Mouse (Mus musculus): ENCODE data around the gene D1Ertd622e. TPM values are rescaled to one million over a fixed set of nuclear protein-coding genes. Genes with fewer than 3 reads are reported as not detected.

Gene D1Ertd622e
- polyA plus RNA-seq, 1 experiment, result 6.1 TPM

GRCm38 (mm10) chr1:97697273-97697672 lies 35.4 kb upstream of the D1Ertd622e start:
- Histone ChIP-seq H3K36me3 (ENCODE audit: control insufficient read depth, insufficient read depth) (no peaks in the 10 kb centered on the region), H3K4me2 (ENCODE audit: low read depth) (no peak overlapping the region), H3K27me3 (ENCODE audit: control insufficient read depth, insufficient read depth, insufficient read length) (no peaks in the 10 kb centered on the region), H3ac (ENCODE audit: control insufficient read depth, insufficient read length) (no peak overlapping the region), H3K79me2 (ENCODE audit: control insufficient read depth, insufficient read depth) (no peaks in the 10 kb centered on the region), H3K4me3 (no peak overlapping the region)
- TF ChIP-seq POLR2AphosphoS2 (IDR thresholded peaks at IDR 0.05; ENCODE audit: insufficient read length, low read depth) (no peak), MYOG (IDR thresholded peaks at IDR 0.05; ENCODE audit: control insufficient read depth in 1 of 3, insufficient read depth in 1 of 3, insufficient read length in 2 of 3, low read depth in 2 of 3) (no peak)

GRCm38 (mm10) chr1:97693825-97694224 lies 32.0 kb upstream of the D1Ertd622e start:
- TF ChIP-seq MYOG (IDR thresholded peaks at IDR 0.05; ENCODE audit: control insufficient read depth in 1 of 3, insufficient read depth in 1 of 3, insufficient read length in 2 of 3, low read depth in 2 of 3) (no peak), USF1 (IDR thresholded peaks at IDR 0.05; ENCODE audit: low read depth) (no peak), MAX (IDR thresholded peaks at IDR 0.05; ENCODE audit: low read depth) (no peak), TCF3 (IDR thresholded peaks at IDR 0.05; ENCODE audit: insufficient read length, low read depth) (no peak), TCF12 (IDR thresholded peaks at IDR 0.05; ENCODE audit: insufficient read depth, poor library complexity, severe bottlenecking) (no peak), REST (IDR thresholded peaks at IDR 0.05; ENCODE audit: insufficient read depth, insufficient read length) (no peak), E2F4 (IDR thresholded peaks at IDR 0.05; ENCODE audit: insufficient read depth) (no peak), CEBPB (IDR thresholded peaks at IDR 0.05; ENCODE audit: insufficient read depth, poor library complexity, severe bottlenecking) (no peak), POLR2AphosphoS2 (IDR thresholded peaks at IDR 0.05; ENCODE audit: insufficient read length, low read depth) (no peak), POLR2A (IDR thresholded peaks at IDR 0.05; ENCODE audit: insufficient read length, low read depth) (no peak), SRF (IDR thresholded peaks at IDR 0.05; ENCODE audit: control insufficient read depth, insufficient read length, low read depth) (no peak), MYOD1 (IDR thresholded peaks at IDR 0.05; ENCODE audit: control insufficient read depth in 1 of 3, insufficient read length in 2 of 3, low read depth in 2 of 3) (no peak)
- H3K79me2 ChIP-seq (ENCODE audit: control insufficient read depth, insufficient read depth), result no peaks in the 10 kb centered on the region
- H3K4me2 ChIP-seq (ENCODE audit: low read depth), result no peak overlapping the region

DNA sequence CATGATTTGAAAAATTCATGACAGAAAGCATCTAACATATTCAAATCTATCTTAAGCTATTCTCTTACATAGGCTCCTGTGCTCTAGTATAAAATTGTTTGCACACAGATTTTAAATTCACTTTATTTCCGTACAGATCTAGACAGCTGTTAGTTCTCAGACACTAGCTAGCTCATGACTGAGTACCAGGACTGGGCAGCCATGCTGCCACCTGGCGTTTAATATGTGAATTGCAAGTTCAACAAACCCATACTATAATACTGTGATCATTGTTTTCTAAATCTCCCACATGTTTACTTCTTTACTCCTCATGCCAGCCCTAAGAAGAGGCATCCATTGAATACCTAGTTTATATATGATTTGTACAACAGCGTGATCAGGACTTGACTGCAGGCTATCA lies 26.9 kb upstream of the D1Ertd622e start:
- no peak overlapping the region for H3K4me3 ChIP-seq
- no peaks in the 10 kb centered on the region for H3K27me3 ChIP-seq (ENCODE audit: control insufficient read depth, insufficient read depth, insufficient read length)
- no peak overlapping the region for H3ac ChIP-seq (ENCODE audit: control insufficient read depth, insufficient read length)
- no peaks in the 10 kb centered on the region for H3K36me3 ChIP-seq (ENCODE audit: control insufficient read depth, insufficient read depth)
- no peak overlapping the region for H3K4me2 ChIP-seq (ENCODE audit: low read depth)
- no peaks in the 10 kb centered on the region for H3K79me2 ChIP-seq (ENCODE audit: control insufficient read depth, insufficient read depth)
- TF ChIP-seq USF1 (IDR thresholded peaks at IDR 0.05; ENCODE audit: low read depth) (no peak), E2F4 (IDR thresholded peaks at IDR 0.05; ENCODE audit: insufficient read depth) (no peak), MYOG (IDR thresholded peaks at IDR 0.05; ENCODE audit: control insufficient read depth in 1 of 3, insufficient read depth in 1 of 3, insufficient read length in 2 of 3, low read depth in 2 of 3) (no peak), REST (IDR thresholded peaks at IDR 0.05; ENCODE audit: insufficient read depth, insufficient read length) (no peak), TCF12 (IDR thresholded peaks at IDR 0.05; ENCODE audit: insufficient read depth, poor library complexity, severe bottlenecking) (no peak), TCF3 (IDR thresholded peaks at IDR 0.05; ENCODE audit: insufficient read length, low read depth) (no peak), POLR2A (IDR thresholded peaks at IDR 0.05; ENCODE audit: insufficient read length, low read depth) (no peak), MYOD1 (IDR thresholded peaks at IDR 0.05; ENCODE audit: control insufficient read depth in 1 of 3, insufficient read length in 2 of 3, low read depth in 2 of 3) (no peak), POLR2AphosphoS2 (IDR thresholded peaks at IDR 0.05; ENCODE audit: insufficient read length, low read depth) (no peak)

More at GRCm38 (mm10) chr1:97693825-97694224, 32.0 kb upstream of the D1Ertd622e start:
- H3K27me3 ChIP-seq (ENCODE audit: control insufficient read depth, insufficient read depth, insufficient read length), result no peaks in the 10 kb centered on the region
- H3ac ChIP-seq (ENCODE audit: control insufficient read depth, insufficient read length), result no peak overlapping the region
- no peaks in the 10 kb centered on the region for H3K36me3 ChIP-seq (ENCODE audit: control insufficient read depth, insufficient read depth)
- H3K4me3 ChIP-seq, result no peak overlapping the region

- Histone ChIP-seq H3K27me3 (ENCODE audit: control insufficient read depth, insufficient read depth, insufficient read length) (no peaks in the 10 kb centered on the region), H3K4me2 (ENCODE audit: low read depth) (no peak overlapping the region), H3K36me3 (ENCODE audit: control insufficient read depth, insufficient read depth) (no peaks in the 10 kb centered on the region), H3K4me3 (no peak overlapping the region), H3K79me2 (ENCODE audit: control insufficient read depth, insufficient read depth) (no peaks in the 10 kb centered on the region), H3ac (ENCODE audit: control insufficient read depth, insufficient read length) (no peak overlapping the region)
- TF ChIP-seq TCF3 (IDR thresholded peaks at IDR 0.05; ENCODE audit: insufficient read length, low read depth) (no peak), E2F4 (IDR thresholded peaks at IDR 0.05; ENCODE audit: insufficient read depth) (no peak), REST (IDR thresholded peaks at IDR 0.05; ENCODE audit: insufficient read depth, insufficient read length) (no peak), POLR2A (IDR thresholded peaks at IDR 0.05; ENCODE audit: insufficient read length, low read depth) (no peak), MYOG (IDR thresholded peaks at IDR 0.05; ENCODE audit: control insufficient read depth in 1 of 3, insufficient read depth in 1 of 3, insufficient read length in 2 of 3, low read depth in 2 of 3) (no peak), MYOD1 (IDR thresholded peaks at IDR 0.05; ENCODE audit: control insufficient read depth in 1 of 3, insufficient read length in 2 of 3, low read depth in 2 of 3) (no peak), USF1 (IDR thresholded peaks at IDR 0.05; ENCODE audit: low read depth) (no peak), MAX (IDR thresholded peaks at IDR 0.05; ENCODE audit: low read depth) (no peak), TCF12 (IDR thresholded peaks at IDR 0.05; ENCODE audit: insufficient read depth, poor library complexity, severe bottlenecking) (no peak)
These were observed 14.8 kb upstream of the D1Ertd622e start for GRCm38 (mm10) chr1:97676526-97677177.

DNA sequence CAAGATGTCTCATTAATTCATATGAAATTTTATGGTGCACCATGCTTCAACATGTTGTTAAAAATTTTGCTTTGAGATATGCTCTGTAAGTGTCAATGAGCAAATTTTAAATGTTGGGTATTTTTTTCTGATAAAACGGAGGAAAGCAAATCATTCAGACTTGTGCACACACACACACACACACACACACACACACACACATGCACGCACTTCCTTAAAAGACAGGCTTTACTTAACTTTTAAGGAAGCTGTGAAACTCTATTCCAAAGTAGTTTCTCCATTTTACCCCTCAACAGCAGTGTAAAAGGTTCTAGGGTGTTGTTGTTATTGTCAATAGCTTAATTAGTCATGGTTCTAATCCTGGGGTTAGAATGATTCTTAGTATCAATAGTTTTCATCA lies 14.2 kb upstream of the D1Ertd622e start:
- no peak for TF ChIP-seq MAX (IDR thresholded peaks at IDR 0.05; ENCODE audit: low read depth)
- H3K4me3 ChIP-seq, result no peak overlapping the region
- no peak overlapping the region for H3K4me2 ChIP-seq (ENCODE audit: low read depth)
- no peaks in the 10 kb centered on the region for H3K79me2 ChIP-seq (ENCODE audit: control insufficient read depth, insufficient read depth)
- no peaks in the 10 kb centered on the region for H3K27me3 ChIP-seq (ENCODE audit: control insufficient read depth, insufficient read depth, insufficient read length)
- no peaks in the 10 kb centered on the region for H3K36me3 ChIP-seq (ENCODE audit: control insufficient read depth, insufficient read depth)
- H3ac ChIP-seq (ENCODE audit: control insufficient read depth, insufficient read length), result no peak overlapping the region
